Mouse (Mus musculus): ENCODE measurements at regions not wholly inside any gene's neighbourhood (a gene's known extent, or its start where the extent isn't known, plus 50 kb on each side); places are given as distances from the start of the nearest gene placed in this dataset.

- DNase-seq (ENCODE audit: low spot score in 2 of 2), result no peak
- intact Hi-C loops (cut with DNase I), result no loop called here
Measured at GRCm38 (mm10) chrX:85481326-85481725, 92.5 kb upstream of the Tab3 start.

GRCm38 (mm10) chrX:85496943-85497342 is 76.9 kb upstream of the Tab3 start:
- intact Hi-C loops (cut with DNase I), result loop anchor here (5.0 kb wide), 1 partner anchor 150 kb away; no protein-coding TSS in a partner anchor
- no peak for DNase-seq (ENCODE audit: low spot score in 2 of 2)
